Mouse (Mus musculus): ENCODE results near the gene Il17rc.
A peak's percentile ranks its signal among the peaks of the same experiment; 100 is the strongest.

Gene Il17rc

GRCm38 (mm10) chr6:113471297-113471936 lies at the start of gene Il17rc:
Il17rc (plus strand) TSS chr6:113471427.
- DNase-seq: no peak

- DNase-seq: no peak
These were observed 48.2 kb upstream of the Il17rc start for GRCm38 (mm10) chr6:113423000-113423399.

GRCm38 (mm10) chr6:113424187-113424586 lies 47.0 kb upstream of the Il17rc start:
- no peak for DNase-seq

DNA sequence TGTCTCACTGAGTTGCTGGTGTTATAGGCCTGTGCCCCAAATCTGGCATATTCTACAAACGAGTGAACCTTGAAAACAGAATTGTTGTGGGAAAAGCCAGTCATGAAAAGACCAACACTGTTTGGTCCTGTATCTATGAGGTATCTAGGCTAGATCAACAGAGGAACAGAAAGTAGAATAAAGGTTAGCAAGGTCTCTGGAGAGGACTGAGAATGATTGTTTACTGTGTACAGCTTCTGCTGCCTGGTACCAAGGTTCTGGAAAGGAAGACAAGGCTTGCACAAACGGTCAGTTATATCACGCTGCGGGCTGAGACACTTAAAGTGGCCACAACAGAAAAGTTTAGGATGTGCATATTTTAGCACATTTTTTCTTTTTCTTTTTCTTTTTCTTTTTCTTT lies 44.5 kb upstream of the Il17rc start:
- no peak for DNase-seq

DNA sequence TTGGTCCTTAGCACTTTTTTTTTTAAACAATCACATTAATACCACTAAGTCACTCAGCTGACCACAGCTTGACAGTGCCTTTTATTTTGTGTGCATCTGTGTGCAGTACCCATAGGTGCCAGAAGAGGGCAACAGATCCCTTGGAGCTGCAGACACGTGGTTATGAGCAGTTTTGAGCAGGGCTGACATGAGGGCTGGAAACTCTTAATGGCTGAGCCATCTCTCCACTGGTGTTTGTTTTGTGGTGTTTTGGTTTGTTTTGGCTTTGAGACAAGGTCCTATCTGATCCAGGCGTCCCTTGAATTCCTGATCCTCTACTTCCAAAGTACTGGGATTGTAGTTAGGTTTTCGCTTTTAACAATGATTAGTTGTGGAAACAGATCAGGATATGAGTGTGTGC lies 43.8 kb upstream of the Il17rc start:
- DNase-seq: peak; percentile 46

DNA sequence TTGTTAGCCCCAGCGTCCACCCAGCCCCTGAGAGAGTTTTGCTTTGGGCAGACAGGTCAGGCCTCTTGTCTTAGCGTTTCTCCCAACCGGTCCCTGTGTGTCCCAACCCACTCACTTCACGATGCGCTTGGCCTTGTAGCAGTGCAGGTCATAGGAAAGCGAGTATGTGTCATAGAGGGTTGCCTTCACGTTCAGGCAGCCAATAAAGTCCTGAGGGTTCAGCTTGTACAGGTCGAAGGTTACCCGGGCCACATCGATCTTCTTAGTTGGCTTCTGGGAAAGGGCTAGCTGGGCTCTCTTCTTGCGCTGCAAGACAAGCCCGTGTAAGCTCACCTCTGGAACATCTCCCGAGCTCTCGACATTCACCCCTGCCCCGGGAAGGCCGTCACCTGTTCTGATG lies 43.2 kb upstream of the Il17rc start:
- DNase-seq: no peak

DNA sequence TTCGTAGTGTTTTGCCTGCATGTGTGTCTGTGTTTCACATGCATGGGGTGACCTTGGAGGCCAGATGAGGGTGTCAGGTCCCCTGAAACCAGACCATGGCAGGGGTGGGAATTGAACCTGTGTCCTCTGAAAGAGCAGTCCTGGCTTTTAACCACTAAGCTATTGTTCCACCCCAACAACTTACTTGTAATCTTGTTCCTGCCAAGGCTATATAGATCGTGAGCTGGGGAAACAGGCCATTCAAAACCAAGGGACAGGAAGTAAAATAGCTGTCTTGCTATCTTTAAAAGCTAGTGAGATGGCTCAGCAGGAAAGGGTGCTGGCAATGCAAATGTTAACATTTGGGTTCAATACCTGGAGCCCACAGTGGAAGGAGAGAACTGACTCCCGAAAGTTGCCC lies 41.3 kb upstream of the Il17rc start:
- DNase-seq: no peak

GRCm38 (mm10) chr6:113430846-113431245 lies 40.4 kb upstream of the Il17rc start:
- no peak for DNase-seq

GRCm38 (mm10) chr6:113431801-113432200 lies 39.4 kb upstream of the Il17rc start:
- no peak for DNase-seq

DNA sequence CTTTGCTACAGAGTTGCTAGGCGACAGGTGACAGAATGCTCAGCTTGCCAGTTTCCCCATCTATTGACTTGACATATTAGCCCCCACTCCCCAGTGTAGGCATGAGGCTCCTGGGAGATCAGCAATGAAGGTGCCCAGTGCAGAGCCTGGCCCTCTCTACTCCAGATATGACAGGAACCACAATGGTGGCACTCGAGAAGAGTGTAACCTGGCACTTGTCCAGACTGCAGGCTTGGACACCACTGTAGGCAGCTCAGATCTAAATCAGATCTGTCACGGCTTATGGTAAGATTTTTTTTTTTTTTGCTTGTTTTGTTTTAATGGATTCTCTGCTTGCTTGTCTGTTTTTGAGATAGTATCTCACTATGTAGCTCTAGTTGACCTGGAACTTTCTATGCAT lies 37.6 kb upstream of the Il17rc start:
- no peak for DNase-seq

- DNase-seq: no peak
These were observed 36.5 kb upstream of the Il17rc start for GRCm38 (mm10) chr6:113434691-113435090.

DNA sequence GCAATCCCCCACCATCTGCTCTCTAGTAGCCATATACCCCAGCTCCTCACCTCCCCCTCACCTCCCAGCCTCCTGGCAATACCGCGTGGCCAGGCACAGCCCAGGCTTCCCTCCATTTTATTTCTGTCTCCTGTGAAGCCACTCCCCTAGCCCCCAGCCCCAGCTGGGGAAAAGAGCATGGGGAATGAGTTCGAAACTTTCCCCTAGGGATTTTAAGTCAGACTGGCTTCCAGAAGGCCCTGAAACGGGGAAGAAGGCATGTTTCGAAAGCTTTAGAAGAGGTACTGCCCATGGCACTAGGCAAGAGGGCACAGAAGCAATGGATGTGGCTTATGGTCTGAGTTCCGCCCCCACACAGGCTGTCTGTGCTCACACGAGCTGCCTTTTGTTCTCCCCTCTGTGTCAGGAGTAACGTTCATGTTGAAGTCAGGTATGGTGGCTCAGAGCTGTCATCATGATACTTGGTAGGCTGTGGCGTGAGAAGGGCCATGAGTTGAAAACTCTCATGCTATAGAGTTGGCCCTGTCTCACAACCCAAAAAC lies 35.5 kb upstream of the Il17rc start, which contains the start of gene Cidec:
Gene Cidec (minus strand): TSS at position 97 of the 542 bp plus-strand sequence.
- DNase-seq: no peak

DNA sequence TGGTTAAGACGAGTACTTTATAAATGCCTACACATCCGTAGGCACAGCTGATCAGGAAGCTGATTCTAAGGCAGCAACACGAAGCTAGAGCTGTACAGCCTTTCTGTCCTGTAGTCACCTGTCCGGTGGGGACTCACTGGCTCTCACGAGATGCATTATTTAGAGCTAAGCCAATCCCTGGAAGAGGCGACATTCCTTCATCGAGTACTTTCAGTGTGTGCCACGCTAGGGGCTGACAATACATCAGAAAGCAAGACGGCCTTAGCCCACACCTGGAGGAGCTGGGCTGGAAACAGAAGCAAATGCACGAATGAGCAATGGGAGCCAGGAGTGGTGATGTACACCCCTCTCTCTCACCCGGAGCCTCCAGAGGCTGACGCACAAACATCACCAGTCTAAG lies 34.1 kb upstream of the Il17rc start:
- no peak for DNase-seq

DNA sequence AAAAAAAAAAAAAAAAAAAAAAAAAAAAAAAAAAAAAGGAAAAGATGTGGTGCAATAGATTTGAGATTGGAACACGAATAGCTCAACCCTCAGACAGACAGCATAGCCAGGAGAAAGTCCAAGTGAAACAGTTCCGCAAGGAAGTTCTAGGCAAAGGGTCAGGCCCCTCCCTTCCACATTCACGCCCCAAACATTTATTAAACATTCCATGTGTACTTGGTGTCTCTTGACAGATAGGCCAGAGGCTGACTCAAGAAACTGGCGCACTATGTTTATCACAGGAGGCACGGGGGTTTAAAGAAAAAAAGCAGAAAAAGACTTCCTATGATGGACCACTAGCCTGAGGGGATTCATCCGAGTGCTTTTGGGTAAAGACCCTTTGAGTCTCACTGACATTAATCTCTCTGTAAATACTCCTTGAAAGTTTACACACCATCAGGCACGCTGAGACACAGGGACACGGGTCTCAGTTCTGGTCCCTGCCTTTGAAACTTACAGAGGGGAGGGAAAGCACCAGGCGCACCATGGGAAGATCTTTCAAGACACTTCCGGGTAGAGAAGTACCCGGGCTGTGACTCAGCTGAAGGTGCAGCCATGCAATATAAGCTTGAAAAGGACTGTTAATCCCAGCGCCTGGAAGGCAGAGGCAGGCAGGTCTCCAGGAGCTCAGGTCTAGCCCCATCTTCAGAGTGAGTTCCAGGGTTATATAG lies 32.4 kb upstream of the Il17rc start:
- DNase-seq: no peak

GRCm38 (mm10) chr6:113440686-113441085 lies 30.5 kb upstream of the Il17rc start:
- DNase-seq: no peak

GRCm38 (mm10) chr6:113441147-113441680 lies 30.0 kb upstream of the Il17rc start:
- DNase-seq: peak; percentile 72

- DNase-seq: no peak
These were observed 29.2 kb upstream of the Il17rc start for GRCm38 (mm10) chr6:113442087-113442441.

DNA sequence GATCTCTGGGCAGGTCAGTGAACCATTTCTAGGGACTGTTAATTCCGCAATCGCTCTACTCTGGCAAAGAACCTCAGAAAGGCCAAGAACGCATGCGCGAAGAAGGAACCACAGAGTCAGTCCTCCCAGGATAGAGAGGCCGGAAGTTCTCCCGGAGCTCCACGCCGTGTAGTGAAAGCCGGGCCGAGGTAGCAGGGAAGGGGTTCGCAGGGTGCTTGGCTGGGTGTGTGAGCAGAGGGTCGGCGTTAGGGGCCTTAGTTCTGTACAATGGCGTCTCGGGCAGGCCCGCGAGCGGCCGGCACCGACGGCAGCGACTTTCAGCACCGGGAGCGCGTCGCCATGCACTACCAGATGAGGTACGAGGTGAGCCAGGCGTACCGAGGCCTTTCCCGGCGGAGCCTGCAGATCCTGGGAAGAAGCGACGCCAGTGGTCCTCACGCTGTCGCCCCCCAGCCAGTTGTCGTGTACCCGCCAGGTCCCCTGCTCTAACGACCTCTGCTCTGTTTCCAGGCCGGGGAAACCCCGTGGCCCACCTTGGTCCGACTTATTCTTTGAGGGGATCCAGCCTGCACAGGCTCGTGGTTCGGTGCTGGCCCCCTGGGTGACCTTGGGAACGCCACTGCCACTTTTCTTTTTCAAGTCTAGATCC lies 28.7 kb upstream of the Il17rc start, which contains the start of gene Jagn1:
Gene Jagn1 (plus strand): TSS at position 128 of the 649 bp plus-strand sequence.
- DNase-seq: peak; percentile 85

GRCm38 (mm10) chr6:113443091-113443490 lies 28.1 kb upstream of the Il17rc start:
- DNase-seq: no peak

DNA sequence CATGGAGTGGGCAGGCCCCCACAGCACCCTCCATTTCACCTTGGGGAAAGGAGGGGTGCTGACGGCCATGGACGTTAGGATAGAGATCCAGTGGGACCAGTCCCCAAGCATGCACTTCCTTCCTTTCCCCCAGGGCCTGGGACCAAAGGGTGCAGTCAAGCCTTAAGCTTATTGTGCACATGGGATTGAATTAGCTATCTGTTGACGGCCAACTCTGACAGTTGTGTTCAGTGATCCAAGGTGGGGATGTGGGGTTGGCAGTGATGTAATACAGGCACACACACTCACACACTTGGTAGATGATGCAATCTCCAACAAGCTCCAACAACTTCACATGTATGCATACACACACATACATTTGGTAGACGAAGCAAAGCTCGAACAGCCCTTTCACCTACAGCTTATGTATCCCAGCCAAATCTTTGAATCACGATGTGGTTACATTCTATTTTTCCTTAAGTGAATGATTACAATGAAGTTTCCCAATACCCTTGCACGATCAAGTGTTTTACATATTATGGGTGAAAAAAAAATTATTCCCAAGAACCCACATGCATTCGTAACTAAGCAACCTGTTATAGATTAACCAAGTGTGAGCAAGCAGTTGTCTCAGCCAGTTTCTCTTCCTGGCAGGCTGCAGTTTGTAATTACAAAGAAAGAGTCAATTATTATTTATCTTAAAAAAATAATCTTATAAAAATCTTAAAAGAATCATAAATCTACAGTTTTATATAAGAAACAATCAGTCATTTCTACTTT lies 26.8 kb upstream of the Il17rc start:
- no peak for DNase-seq

DNA sequence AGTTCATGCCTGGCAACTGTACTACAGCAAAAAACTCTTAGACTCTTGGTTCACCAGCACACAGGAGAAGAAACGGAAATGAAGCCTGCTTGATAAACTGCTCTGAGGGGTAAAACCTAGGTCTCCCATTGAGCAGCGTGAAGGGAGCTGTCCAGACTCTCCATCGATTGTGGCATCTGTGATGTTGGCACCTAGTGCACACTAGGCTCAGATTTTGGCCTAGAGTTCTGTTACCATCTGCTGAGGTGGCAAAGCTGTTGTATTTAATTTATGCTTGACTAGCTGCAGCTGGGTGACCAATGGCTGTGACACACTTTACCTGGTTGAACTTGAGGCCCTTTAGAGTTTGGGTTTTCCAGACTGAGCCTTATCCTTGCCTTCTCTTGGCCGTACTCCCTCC lies 23.6 kb upstream of the Il17rc start:
- DNase-seq: no peak

- no peak for DNase-seq
These were observed 19.4 kb upstream of the Il17rc start for GRCm38 (mm10) chr6:113451839-113452238.

DNA sequence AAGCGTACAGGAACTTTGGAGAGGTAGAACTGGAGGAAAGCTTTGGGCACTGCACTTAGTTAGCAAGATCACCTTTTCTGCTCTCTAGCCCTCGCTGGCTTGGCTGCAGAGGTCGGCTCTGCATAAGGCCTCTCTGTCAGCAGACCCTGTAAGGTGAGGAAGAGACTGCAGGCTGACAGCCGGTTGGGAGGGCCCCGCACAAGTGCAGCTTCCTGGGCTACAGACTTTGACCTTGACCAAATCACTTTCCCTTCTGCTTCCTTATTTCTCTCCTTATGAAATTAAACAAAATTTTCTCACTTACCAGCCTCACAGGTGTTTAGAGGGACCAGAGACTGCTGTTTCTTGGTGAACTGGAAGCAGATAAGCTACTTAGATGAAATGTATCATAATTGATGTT lies 16.2 kb upstream of the Il17rc start:
- DNase-seq: no peak

Measured in right cerebral cortex, postnatal 4 days (tissue).